Mouse (Mus musculus) CD4-positive naive resting alpha-beta T cell, adult 76 days (primary cell): Measurements from ENCODE around the gene Vmn1r50. TPM values are rescaled to one million over a fixed set of nuclear protein-coding genes. Genes with fewer than 3 reads are reported as not detected.

Source experiments
- total RNA-seq: library from RNA; stranded (reverse); gene quantifications from one replicate; pipeline ENCODE4 v1.2.4, GENCODE M21; 2023

Vmn1r50 gene
- total RNA-seq, result not detected

DNA sequence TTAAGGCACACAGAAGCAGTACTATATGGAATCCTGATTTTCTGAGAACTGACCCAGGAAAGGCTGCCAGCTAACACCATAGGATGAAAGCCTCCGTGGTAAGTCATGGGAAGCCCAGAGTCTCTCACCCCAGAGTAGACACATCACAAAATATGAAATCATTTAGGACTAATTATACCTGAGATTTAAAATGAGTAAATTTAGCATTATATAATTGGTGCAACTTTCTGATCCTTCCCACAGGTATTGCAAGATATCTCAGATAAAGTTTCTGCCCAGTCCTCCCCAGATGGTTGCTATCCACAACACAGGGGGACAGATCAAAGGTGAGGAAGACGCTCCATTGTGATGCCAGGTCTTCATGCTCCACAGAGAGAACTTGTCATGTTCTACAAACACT lies at the start of gene Vmn1r50:
Gene Vmn1r50, plus strand, starts transcription at position 301 of the 400 bp plus-strand sequence.

DNA sequence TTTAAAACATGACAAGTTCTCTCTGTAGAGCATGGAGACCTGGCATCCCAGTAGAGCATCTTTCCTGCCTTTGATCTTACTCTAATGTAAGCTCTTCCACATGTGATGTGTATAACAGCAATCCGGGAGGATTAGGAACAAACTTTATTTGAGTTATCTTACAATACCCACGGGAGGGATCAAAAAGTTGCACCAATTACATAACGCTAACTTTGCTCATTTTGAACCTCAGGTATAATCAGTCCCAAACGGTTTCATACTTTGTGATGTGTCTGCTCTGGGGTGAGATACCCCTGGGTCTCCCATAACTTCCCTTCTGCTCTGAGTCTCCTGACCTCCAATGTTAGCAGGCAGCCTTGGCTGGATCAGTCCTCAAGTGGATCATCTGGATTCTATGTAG lies 22.8 kb upstream of the Vmn1r50 start, which contains the start of gene Vmn1r49:
Gene Vmn1r49, minus strand, starts transcription at position 101 of the 400 bp plus-strand sequence.

DNA sequence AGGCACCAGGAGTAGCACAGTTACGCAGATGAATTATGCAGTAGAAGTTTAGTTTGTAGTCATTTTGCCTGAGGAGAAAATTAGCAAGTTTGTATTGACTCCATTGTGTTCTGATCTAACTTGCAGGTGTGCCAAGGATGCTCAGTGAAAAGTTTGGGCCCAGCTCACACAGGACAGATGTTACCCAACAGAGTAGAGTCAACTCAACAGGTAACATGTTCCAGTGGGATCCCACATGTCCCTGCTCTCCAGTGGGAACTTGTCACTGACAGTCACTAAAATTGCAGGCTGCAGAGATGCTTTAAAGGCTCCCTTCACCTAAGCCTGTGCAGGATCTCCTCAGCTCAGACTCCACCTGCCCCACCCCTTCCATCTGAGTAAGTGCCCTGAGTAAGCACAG lies 21.1 kb downstream of the Vmn1r50 start, which contains the start of gene Vmn1r51:
Gene Vmn1r51, plus strand, starts transcription at position 301 of the 400 bp plus-strand sequence.

Other genes with a start within 250 kb of the Vmn1r50 start
- not detected for gene Vmn1r42, start 225.0 kb upstream of the Vmn1r50 start, total RNA-seq
- not detected for gene Vmn1r43, start 225.0 kb upstream of the Vmn1r50 start, total RNA-seq
- not detected for gene Vmn1r44, start 217.8 kb upstream of the Vmn1r50 start, total RNA-seq
- not detected for gene Vmn1r45, start 160.8 kb upstream of the Vmn1r50 start, total RNA-seq
- gene Vmn1r46, start 132.1 kb upstream of the Vmn1r50 start, total RNA-seq, result not detected
- not detected for gene Vmn1r47, start 85.3 kb upstream of the Vmn1r50 start, total RNA-seq
- gene Vmn1r48, start 64.6 kb upstream of the Vmn1r50 start, total RNA-seq, result not detected
- gene Vmn1r49, start 22.9 kb upstream of the Vmn1r50 start, total RNA-seq, result not detected
- gene Vmn1r51, start 21.2 kb downstream of the Vmn1r50 start, total RNA-seq, result not detected
- not detected for gene Vmn1r52, start 73.4 kb downstream of the Vmn1r50 start, total RNA-seq
- gene V1ra8, start 101.4 kb downstream of the Vmn1r50 start, total RNA-seq, result not detected
- not detected for gene Vmn1r53, start 123.0 kb downstream of the Vmn1r50 start, total RNA-seq
- gene Vmn1r54, start 144.9 kb downstream of the Vmn1r50 start, total RNA-seq, result not detected
- gene BC048671, start 199.8 kb downstream of the Vmn1r50 start, total RNA-seq, result not detected
- not detected for gene Chst13, start 223.8 kb downstream of the Vmn1r50 start, total RNA-seq
- gene Uroc1, start 231.9 kb downstream of the Vmn1r50 start, total RNA-seq, result not detected